Mouse (Mus musculus): Measurements from ENCODE around the gene Gstm2. TPM values are rescaled to one million over a fixed set of nuclear protein-coding genes. Genes with fewer than 3 reads are reported as not detected.

The Gstm2 gene
- polyA plus RNA-seq, 1 experiment from 2014 or later = 46.6 TPM

- no peak for ATAC-seq (ENCODE audit: insufficient number of reproducible peaks, insufficient read depth, low FRiP score, low TSS enrichment, low read depth)
- no peaks in the 10 kb centered on the region for H3K9me3 ChIP-seq
- H3K9ac ChIP-seq = no peak overlapping the region
- H3K27ac ChIP-seq = no peak overlapping the region
- H3K27me3 ChIP-seq = no peaks in the 10 kb centered on the region
- no peak overlapping the region for H3K4me2 ChIP-seq
- no peak overlapping the region for H3K4me3 ChIP-seq
- peaks cover 5% of the 10 kb centered on the region; the same call in 1 of the 2 replicates for H3K4me1 ChIP-seq
- no peaks in the 10 kb centered on the region for H3K36me3 ChIP-seq
- WGBS = 86% methylated on average over 4 of the region's 4 CpGs
Measured at GRCm38 (mm10) chr3:107939830-107940229, 46.4 kb downstream of the Gstm2 start.

GRCm38 (mm10) chr3:107939403-107939802, 46.9 kb downstream of the Gstm2 start:
- ATAC-seq (ENCODE audit: insufficient number of reproducible peaks, insufficient read depth, low FRiP score, low TSS enrichment, low read depth) = no peak
- H3K4me3 ChIP-seq = no peak overlapping the region
- H3K9ac ChIP-seq = no peak overlapping the region
- 49% methylated on average over 3 of the region's 3 CpGs for WGBS
- no peak overlapping the region for H3K27ac ChIP-seq
- peaks cover 5% of the 10 kb centered on the region; the same call in 1 of the 2 replicates for H3K4me1 ChIP-seq
- H3K27me3 ChIP-seq = no peaks in the 10 kb centered on the region
- H3K9me3 ChIP-seq = no peaks in the 10 kb centered on the region
- no peaks in the 10 kb centered on the region for H3K36me3 ChIP-seq
- H3K4me2 ChIP-seq = no peak overlapping the region

- no peak overlapping the region for H3K4me3 ChIP-seq
- 0 out of 2 replicates have a peak, but pooled peaks cover 6% of the 10 kb centered on the region for H3K4me1 ChIP-seq
- H3K36me3 ChIP-seq = no peaks in the 10 kb centered on the region
- H3K27ac ChIP-seq = no peak overlapping the region
- H3K9ac ChIP-seq = no peak overlapping the region
- ATAC-seq (ENCODE audit: insufficient number of reproducible peaks, insufficient read depth, low FRiP score, low TSS enrichment, low read depth) = no peak
- no peaks in the 10 kb centered on the region for H3K9me3 ChIP-seq
- no peak overlapping the region for H3K4me2 ChIP-seq
- no peaks in the 10 kb centered on the region for H3K27me3 ChIP-seq
- WGBS = 58% methylated on average over 3 of the region's 3 CpGs
Measured at GRCm38 (mm10) chr3:107935888-107936287, 50.4 kb downstream of the Gstm2 start.

- Histone ChIP-seq H3K9ac (no peak overlapping the region), H3K27me3 (no peaks in the 10 kb centered on the region), H3K36me3 (no peaks in the 10 kb centered on the region), H3K27ac (no peak overlapping the region), H3K4me1 (0 out of 2 replicates have a peak, but pooled peaks cover 6% of the 10 kb centered on the region), H3K9me3 (no peaks in the 10 kb centered on the region), H3K4me3 (no peak overlapping the region), H3K4me2 (no peak overlapping the region)
- WGBS = 84% methylated on average over 3 of the region's 3 CpGs
- no peak for ATAC-seq (ENCODE audit: insufficient number of reproducible peaks, insufficient read depth, low FRiP score, low TSS enrichment, low read depth)
Measured at GRCm38 (mm10) chr3:107935268-107935667, 51.0 kb downstream of the Gstm2 start.

- Histone ChIP-seq H3K4me3 (no peak overlapping the region), H3K36me3 (no peaks in the 10 kb centered on the region), H3K4me2 (0 out of 2 replicates have a peak overlapping the region, but pooled peaks have one; percentile 57), H3K9ac (no peak overlapping the region), H3K4me1 (0 out of 2 replicates have a peak, but pooled peaks cover 6% of the 10 kb centered on the region), H3K27me3 (no peaks in the 10 kb centered on the region), H3K27ac (no peak overlapping the region), H3K9me3 (no peaks in the 10 kb centered on the region)
- WGBS = 77% methylated on average over 6 of the region's 6 CpGs
- no peak for ATAC-seq (ENCODE audit: insufficient number of reproducible peaks, insufficient read depth, low FRiP score, low TSS enrichment, low read depth)
Measured at GRCm38 (mm10) chr3:107932128-107932527, 54.1 kb downstream of the Gstm2 start.

Other genes with a start within 250 kb of the Gstm2 start
- 9.7 and 9.8 TPM in 2 replicates for gene Csf1, start 226.0 kb downstream of the Gstm2 start, polyA plus RNA-seq (2015; fragmentation: Nextera tagmentation; extraction: Ambion mirVana)
- gene Eps8l3, start 109.2 kb downstream of the Gstm2 start, polyA plus RNA-seq (2015; fragmentation: Nextera tagmentation; extraction: Ambion mirVana) = 0.98 TPM in 1 of 2 replicates, not detected in the other
- 250 and 275 TPM in 2 replicates for gene Gstm5, start 90.6 kb downstream of the Gstm2 start, polyA plus RNA-seq (2015; fragmentation: Nextera tagmentation; extraction: Ambion mirVana)
- gene Gstm7, start 54.6 kb downstream of the Gstm2 start, polyA plus RNA-seq (2015; fragmentation: Nextera tagmentation; extraction: Ambion mirVana) = 30.6 and 31.3 TPM in 2 replicates
- 10.7 and 13.5 TPM in 2 replicates for gene Gstm6, start 42.7 kb downstream of the Gstm2 start, polyA plus RNA-seq (2015; fragmentation: Nextera tagmentation; extraction: Ambion mirVana)
- 0.28 TPM in 1 of 2 replicates, not detected in the other for gene Gstm3, start 17.2 kb downstream of the Gstm2 start, polyA plus RNA-seq (2015; fragmentation: Nextera tagmentation; extraction: Ambion mirVana)
- gene Gstm1, start 31.5 kb upstream of the Gstm2 start, polyA plus RNA-seq (2015; fragmentation: Nextera tagmentation; extraction: Ambion mirVana) = 83.2 and 113 TPM in 2 replicates
- gene Gstm4, start 58.4 kb upstream of the Gstm2 start, polyA plus RNA-seq (2015; fragmentation: Nextera tagmentation; extraction: Ambion mirVana) = 15.0 and 15.8 TPM in 2 replicates
- 38.4 and 44.5 TPM in 2 replicates for gene Ampd2, start 100.2 kb upstream of the Gstm2 start, polyA plus RNA-seq (2015; fragmentation: Nextera tagmentation; extraction: Ambion mirVana)
- gene Gnat2, start 106.3 kb upstream of the Gstm2 start, polyA plus RNA-seq (2015; fragmentation: Nextera tagmentation; extraction: Ambion mirVana) = 0.83 and 0.85 TPM in 2 replicates
- 173 and 185 TPM in 2 replicates for gene Gnai3, start 159.7 kb upstream of the Gstm2 start, polyA plus RNA-seq (2015; fragmentation: Nextera tagmentation; extraction: Ambion mirVana)
- gene Gpr61, start 168.4 kb upstream of the Gstm2 start, polyA plus RNA-seq (2015; fragmentation: Nextera tagmentation; extraction: Ambion mirVana) = 0.15 and 0.20 TPM in 2 replicates
- 4.0 and 4.5 TPM in 2 replicates for gene Amigo1, start 199.9 kb upstream of the Gstm2 start, polyA plus RNA-seq (2015; fragmentation: Nextera tagmentation; extraction: Ambion mirVana)
- 2.6 and 2.8 TPM in 2 replicates for gene Cyb561d1, start 214.8 kb upstream of the Gstm2 start, polyA plus RNA-seq (2015; fragmentation: Nextera tagmentation; extraction: Ambion mirVana)
- 22.0 and 27.1 TPM in 2 replicates for gene Atxn7l2, start 224.5 kb upstream of the Gstm2 start, polyA plus RNA-seq (2015; fragmentation: Nextera tagmentation; extraction: Ambion mirVana)
- 0.48 and 0.58 TPM in 2 replicates for gene Sypl2, start 240.2 kb upstream of the Gstm2 start, polyA plus RNA-seq (2015; fragmentation: Nextera tagmentation; extraction: Ambion mirVana)